Mouse (Mus musculus) stomach, postnatal 0 days (tissue): ENCODE data around the gene Castor2. TPM values are rescaled to one million over a fixed set of nuclear protein-coding genes. Genes with fewer than 3 reads are reported as not detected.

ENCODE experiments used
- ATAC-seq: fragments of 200-750 bp; cut with Nextera tagmentation; 2 replicates; pipeline ENCODE4 v1.8.0; 2017; ENCODE audit not compliant: low FRiP score, low TSS enrichment
- DNase-seq: peaks from one replicate; pipeline ENCODE4 v3.0.0-alpha.2; 2016; ENCODE audit warnings: low spot score
- H3K27ac ChIP-seq: fragments of 300-500 bp; sonication (generic); replicated peaks from 2 replicates; pipeline ENCODE4 v1.5.1; 2014; ENCODE audit warnings: mild to moderate bottlenecking, control low read depth
- H3K27me3 ChIP-seq: fragments of 300-500 bp; sonication (generic); 2 replicates; pipeline ENCODE4 v1.6.1; 2014; ENCODE audit warnings: low read length; ENCODE audit not compliant: control insufficient read depth, insufficient read depth
- H3K36me3 ChIP-seq: fragments of 300-500 bp; sonication (generic); 2 replicates; pipeline ENCODE4 v1.6.1; 2014; ENCODE audit warnings: low read length, mixed read lengths; ENCODE audit not compliant: control insufficient read depth, insufficient read depth
- H3K4me1 ChIP-seq: fragments of 300-500 bp; sonication (generic); replicated peaks from 2 replicates; pipeline ENCODE4 v1.6.1; 2014; ENCODE audit warnings: antibody characterized with exemption; ENCODE audit not compliant: control insufficient read depth, insufficient read depth
- H3K4me2 ChIP-seq: fragments of 300-500 bp; sonication (generic); replicated peaks from 2 replicates; pipeline ENCODE4 v1.6.1; 2014; ENCODE audit warnings: low read depth, mild to moderate bottlenecking, control low read depth, moderate library complexity
- H3K4me3 ChIP-seq: fragments of 300-500 bp; sonication (generic); 2 replicates; pipeline ENCODE4 v1.5.1; 2014; ENCODE audit warnings: low read depth, low read length, control low read depth
- H3K9ac ChIP-seq: fragments of 300-500 bp; sonication (generic); 2 replicates; pipeline ENCODE4 v1.6.1; 2014; ENCODE audit warnings: mild to moderate bottlenecking, low read length, control low read depth, mixed read lengths
- H3K9me3 ChIP-seq: fragments of 300-500 bp; sonication (generic); 2 replicates; pipeline ENCODE4 v1.6.1; 2016; ENCODE audit warnings: low read length; ENCODE audit not compliant: control insufficient read depth
- CTCF ChIP-seq: IDR thresholded peaks from 2 replicates; pipeline ENCODE4 v1.5.1; 2016; ENCODE audit warnings: antibody characterized with exemption, low read depth, mild to moderate bottlenecking, moderate library complexity
- EP300 ChIP-seq: optimal IDR thresholded peaks from 2 replicates; pipeline ENCODE3; 2016; ENCODE audit warnings: antibody characterized with exemption
- WGBS: fragments of 180-500 bp; shearing (Covaris S2); extraction: QIAGEN DNeasy Blood & Tissue Kit; methylation state at CpG from one replicate; pipeline ENCODE4 v1.1.7; 2014; 5-methylcytosine and 5-hydroxymethylcytosine counted together
- polyA plus RNA-seq: library from polyadenylated mRNA; unstranded; fragments of >200 nt; fragmentation: Nextera tagmentation; extraction: Ambion mirVana; gene quantifications from 2 replicates; pipeline ENCODE4 v1.2.1, GENCODE M21; 2015

Gene Castor2
- polyA plus RNA-seq, 1 experiment from 2014 or later, result 3.8 TPM

DNA sequence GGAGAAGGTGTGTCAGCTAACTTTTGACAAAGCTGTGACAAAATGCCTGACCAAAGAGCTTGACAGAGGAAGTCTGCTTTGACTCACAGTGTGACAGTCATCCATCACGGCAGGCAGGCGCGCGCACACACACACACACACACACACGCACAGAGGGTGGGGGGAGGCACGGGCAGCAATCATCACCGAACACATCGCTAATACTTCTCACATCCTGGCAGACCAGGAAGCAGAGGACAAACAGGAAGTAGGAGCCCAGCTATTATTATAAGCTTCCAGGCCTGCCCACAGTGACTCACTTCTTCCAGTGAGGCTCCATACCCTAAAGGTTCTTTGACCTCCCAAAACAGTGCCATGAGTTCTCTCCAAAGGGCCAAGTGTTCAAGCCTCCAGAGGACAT, 6.3 kb downstream of the Castor2 start:
- Histone ChIP-seq H3K4me1 (no peaks in the 10 kb centered on the region), H3K9me3 (no peaks in the 10 kb centered on the region), H3K27ac (no peak overlapping the region), H3K27me3 (no peaks in the 10 kb centered on the region), H3K4me3 (no peak overlapping the region), H3K9ac (no peak overlapping the region), H3K36me3 (no peaks in the 10 kb centered on the region), H3K4me2 (no peak overlapping the region)
- ATAC-seq, result peak; percentile 15; the same call in 1 of the 2 replicates
- WGBS, result 75% methylated on average over 8 of the region's 8 CpGs
- TF ChIP-seq CTCF, result no peak
- no peak for TF ChIP-seq EP300
- no peak for DNase-seq

DNA sequence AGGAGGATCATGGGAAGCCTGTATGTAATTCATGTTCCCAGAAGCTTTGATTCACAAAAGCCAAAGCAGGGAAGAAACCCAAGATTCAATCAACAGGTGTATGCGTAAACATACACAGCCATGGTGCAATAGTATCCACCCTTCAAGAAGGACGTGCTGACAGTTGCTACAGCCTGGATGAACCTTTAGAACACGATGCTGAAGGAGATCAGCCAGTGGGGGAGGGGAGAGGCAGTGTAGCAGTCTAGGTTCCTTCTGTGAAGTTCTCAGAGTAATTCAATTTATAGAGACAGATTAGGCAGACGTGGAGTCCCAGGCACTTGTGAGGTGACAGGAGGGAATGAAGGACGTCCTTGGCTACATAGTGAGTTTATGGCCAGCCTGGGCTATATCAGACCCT, 15.5 kb downstream of the Castor2 start:
- no peaks in the 10 kb centered on the region for H3K27me3 ChIP-seq
- no peak overlapping the region for H3K9ac ChIP-seq
- H3K4me2 ChIP-seq, result no peak overlapping the region
- no peaks in the 10 kb centered on the region for H3K9me3 ChIP-seq
- WGBS, result 77% methylated on average over 5 of the region's 5 CpGs
- H3K27ac ChIP-seq, result no peak overlapping the region
- no peak for ATAC-seq
- DNase-seq, result no peak
- H3K36me3 ChIP-seq, result no peaks in the 10 kb centered on the region
- TF ChIP-seq CTCF, result no peak
- no peak for TF ChIP-seq EP300
- no peaks in the 10 kb centered on the region; the same call in 1 of the 2 replicates for H3K4me1 ChIP-seq
- no peak overlapping the region for H3K4me3 ChIP-seq

DNA sequence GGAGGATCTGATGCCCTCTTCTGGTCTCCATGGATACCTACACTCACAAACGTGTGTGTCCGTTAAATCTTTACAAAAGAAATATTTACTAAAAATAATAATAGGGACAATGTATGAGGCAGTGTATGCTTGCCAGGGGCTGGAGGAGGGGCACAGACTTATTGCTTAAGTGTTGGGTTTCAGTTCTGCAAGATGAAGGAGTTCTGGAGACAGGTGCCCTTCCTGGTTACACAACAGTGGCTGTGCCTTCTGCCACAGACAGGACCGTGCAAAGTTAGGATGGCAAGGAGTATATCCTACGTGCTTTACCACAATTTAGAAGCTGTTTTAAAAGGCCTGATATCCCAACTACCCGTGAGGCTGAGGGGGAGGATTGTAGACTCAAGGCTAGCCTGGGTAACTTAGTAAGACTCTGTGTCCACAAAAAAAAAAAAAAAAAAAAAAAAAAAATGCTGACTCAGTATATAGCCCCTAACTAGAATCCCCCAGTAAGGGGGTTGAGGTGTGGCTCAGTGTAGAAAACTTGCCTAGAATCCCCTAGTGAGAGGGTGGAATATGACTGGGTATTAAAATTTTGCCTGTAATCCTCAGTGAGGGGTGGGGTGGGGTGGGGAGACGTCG, 16.2 kb downstream of the Castor2 start:
- WGBS, result 88% methylated on average over 7 of the region's 7 CpGs
- H3K9me3 ChIP-seq, result no peaks in the 10 kb centered on the region
- H3K9ac ChIP-seq, result no peak overlapping the region
- no peak overlapping the region for H3K4me2 ChIP-seq
- DNase-seq, result no peak
- no peak for ATAC-seq
- H3K36me3 ChIP-seq, result no peaks in the 10 kb centered on the region
- no peaks in the 10 kb centered on the region for H3K27me3 ChIP-seq
- no peaks in the 10 kb centered on the region; the same call in 1 of the 2 replicates for H3K4me1 ChIP-seq
- TF ChIP-seq EP300, result no peak
- no peak overlapping the region for H3K4me3 ChIP-seq
- H3K27ac ChIP-seq, result no peak overlapping the region

DNA sequence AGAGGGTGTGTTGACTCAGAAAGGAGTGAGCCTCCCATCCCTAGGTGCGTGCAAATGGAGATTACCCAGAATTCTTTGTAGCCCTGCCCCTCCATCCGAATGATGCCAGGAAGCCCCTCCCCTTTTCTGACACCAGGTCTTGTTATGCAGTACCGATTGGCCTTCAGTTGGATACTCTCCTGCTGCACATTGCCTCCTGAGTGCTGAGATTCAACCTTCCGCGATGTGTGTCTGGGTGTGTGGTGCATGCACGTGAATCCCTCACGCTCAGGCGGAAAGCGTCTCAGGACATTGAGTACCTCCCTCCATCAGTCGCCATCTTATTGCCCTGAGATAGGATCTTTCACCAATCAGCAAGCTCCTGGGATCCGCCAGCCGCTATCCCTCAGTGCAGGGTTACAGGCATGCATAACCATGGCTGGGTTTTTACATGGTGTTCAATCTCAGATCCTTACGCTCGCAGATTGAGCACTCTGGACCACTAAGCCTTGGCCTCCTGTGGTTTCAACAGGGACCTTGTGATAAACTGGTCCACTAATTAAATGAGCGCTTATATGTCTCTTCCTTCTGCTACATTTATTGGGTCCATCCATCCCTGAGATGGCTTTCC, 19.4 kb downstream of the Castor2 start:
- no peaks in the 10 kb centered on the region; the same call in 1 of the 2 replicates for H3K4me1 ChIP-seq
- WGBS, result 90% methylated on average over 15 of the region's 15 CpGs
- H3K4me3 ChIP-seq, result no peak overlapping the region
- H3K4me2 ChIP-seq, result no peak overlapping the region
- H3K9ac ChIP-seq, result no peak overlapping the region
- ATAC-seq (0 out of 2 replicates have a peak, but pooled peaks have one; percentile 8), DNase-seq (no peak)
- no peak overlapping the region for H3K27ac ChIP-seq
- H3K9me3 ChIP-seq, result no peaks in the 10 kb centered on the region
- H3K27me3 ChIP-seq, result no peaks in the 10 kb centered on the region
- TF ChIP-seq CTCF (no peak), EP300 (no peak)
- H3K36me3 ChIP-seq, result no peaks in the 10 kb centered on the region

DNA sequence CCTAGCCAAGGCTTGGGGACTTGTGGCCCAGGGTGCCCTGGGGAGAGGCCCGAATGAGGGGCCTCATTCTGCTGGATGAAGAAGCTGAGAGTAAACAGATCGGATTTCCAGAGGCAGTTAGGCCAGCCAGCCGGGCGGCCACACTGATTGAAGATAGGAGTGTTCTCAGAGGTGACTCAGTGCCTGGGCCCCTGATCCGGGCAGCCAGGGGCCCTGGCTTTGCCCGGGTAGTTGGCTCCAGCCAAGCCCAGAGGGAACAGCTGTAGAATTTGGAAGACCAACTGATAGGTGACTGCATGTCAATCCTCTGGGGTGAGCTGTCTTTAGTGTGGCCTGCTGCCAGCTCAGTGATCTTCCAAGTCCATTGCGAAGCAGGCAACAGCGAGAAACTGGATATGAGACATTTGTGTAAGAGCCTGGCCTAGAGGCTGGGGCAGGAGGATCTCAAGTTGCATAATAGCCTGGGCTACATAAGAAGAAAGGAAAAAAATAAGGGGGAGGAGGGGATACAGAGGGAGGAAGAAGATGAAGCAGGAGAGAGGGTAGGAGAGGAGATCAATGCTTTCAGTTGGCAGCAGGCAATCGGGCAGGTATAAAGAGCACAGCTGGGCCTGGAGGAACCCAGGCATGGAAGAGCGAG, 20.1 kb downstream of the Castor2 start:
- 46% methylated on average over 10 of the region's 10 CpGs for WGBS

DNA sequence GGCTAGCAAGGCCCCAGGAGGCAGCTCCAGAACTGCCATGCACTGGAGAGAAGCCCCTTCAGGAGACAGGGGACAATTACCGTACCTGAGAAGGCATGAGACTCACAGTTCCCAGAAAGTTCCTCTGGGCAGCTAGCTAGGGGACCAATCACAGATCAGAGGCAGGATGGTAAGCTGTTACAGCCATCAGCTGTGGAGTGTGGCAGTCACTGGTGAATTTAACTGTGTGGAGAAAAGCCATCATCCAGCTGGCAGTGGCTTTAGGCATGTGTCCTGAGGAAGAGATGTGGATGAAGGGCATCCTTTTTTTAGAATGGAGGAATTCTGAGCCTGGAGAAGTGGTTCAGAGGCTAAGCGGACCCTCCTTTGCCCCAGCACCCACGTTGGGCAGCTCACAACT, 20.6 kb downstream of the Castor2 start:
- no peak for TF ChIP-seq CTCF
- TF ChIP-seq EP300, result no peak
- 94% methylated on average over 3 of the region's 3 CpGs for WGBS
- H3K27ac ChIP-seq, result no peak overlapping the region

More for the DNA sequence above, 20.1 kb downstream of the Castor2 start:
- ATAC-seq (no peak), DNase-seq (peak; percentile 54)
- no peaks in the 10 kb centered on the region for H3K9me3 ChIP-seq
- no peak overlapping the region for H3K4me2 ChIP-seq
- H3K4me1 ChIP-seq, result no peaks in the 10 kb centered on the region; the same call in 1 of the 2 replicates
- no peak for TF ChIP-seq CTCF
- no peak for TF ChIP-seq EP300
- H3K4me3 ChIP-seq, result no peak overlapping the region
- no peak overlapping the region for H3K27ac ChIP-seq
- no peaks in the 10 kb centered on the region for H3K36me3 ChIP-seq
- no peak overlapping the region for H3K9ac ChIP-seq
- H3K27me3 ChIP-seq, result no peaks in the 10 kb centered on the region

More for the DNA sequence above, 20.6 kb downstream of the Castor2 start:
- Histone ChIP-seq H3K27me3 (no peaks in the 10 kb centered on the region), H3K4me1 (no peaks in the 10 kb centered on the region; the same call in 1 of the 2 replicates), H3K36me3 (no peaks in the 10 kb centered on the region), H3K9ac (no peak overlapping the region), H3K4me3 (no peak overlapping the region), H3K4me2 (no peak overlapping the region), H3K9me3 (no peaks in the 10 kb centered on the region)
- ATAC-seq, result no peak
- DNase-seq, result no peak
